Mouse (Mus musculus): ENCODE results near the gene Dnm1. TPM values are rescaled to one million over a fixed set of nuclear protein-coding genes. Genes with fewer than 3 reads are reported as not detected.

Gene Dnm1
- polyA plus RNA-seq, 1 experiment from 2014 or later, result 7.0 TPM

GRCm38 (mm10) chr2:32317791-32318417 lies 35.2 kb downstream of the Dnm1 start:
- peaks cover 60% of the 10 kb centered on the region for H3K4me1 ChIP-seq
- H3K4me3 ChIP-seq, result peak overlapping the region; percentile 48
- H3K9ac ChIP-seq, result peak overlapping the region; percentile 60
- 1% methylated on average over 19 of the region's 19 CpGs for WGBS
- H3K9me3 ChIP-seq, result no peaks in the 10 kb centered on the region
- H3K27me3 ChIP-seq, result no peaks in the 10 kb centered on the region
- H3K36me3 ChIP-seq, result no peaks in the 10 kb centered on the region
- peak overlapping the region; percentile 57 for H3K4me2 ChIP-seq
- peak; percentile 83 for ATAC-seq (ENCODE audit: borderline replicate concordance, extremely low read depth, low FRiP score, low TSS enrichment)
- H3K27ac ChIP-seq, result peak overlapping the region; percentile 95

GRCm38 (mm10) chr2:32316887-32317656 lies 36.1 kb downstream of the Dnm1 start:
- H3K9ac ChIP-seq, result peak overlapping the region; percentile 2; the same call in 1 of the 2 replicates
- H3K27ac ChIP-seq, result peak overlapping the region; percentile 95
- H3K4me2 ChIP-seq, result peak overlapping the region; percentile 57
- no peaks in the 10 kb centered on the region for H3K36me3 ChIP-seq
- ATAC-seq (ENCODE audit: borderline replicate concordance, extremely low read depth, low FRiP score, low TSS enrichment), result peak; percentile 19
- no peaks in the 10 kb centered on the region for H3K9me3 ChIP-seq
- peaks cover 66% of the 10 kb centered on the region for H3K4me1 ChIP-seq
- WGBS, result 25% methylated on average over 20 of the region's 20 CpGs
- no peaks in the 10 kb centered on the region for H3K27me3 ChIP-seq
- H3K4me3 ChIP-seq, result no peak overlapping the region

- no peaks in the 10 kb centered on the region for H3K36me3 ChIP-seq
- H3K4me1 ChIP-seq, result peaks cover 77% of the 10 kb centered on the region
- no peak overlapping the region for H3K4me3 ChIP-seq
- H3K27me3 ChIP-seq, result no peaks in the 10 kb centered on the region
- H3K9me3 ChIP-seq, result no peaks in the 10 kb centered on the region
- H3K9ac ChIP-seq, result peak overlapping the region; percentile 11; the same call in 1 of the 2 replicates
- ATAC-seq (ENCODE audit: borderline replicate concordance, extremely low read depth, low FRiP score, low TSS enrichment), result no peak
- peak overlapping the region; percentile 57 for H3K4me2 ChIP-seq
- peak overlapping the region; percentile 95 for H3K27ac ChIP-seq
- 11% methylated on average over 8 of the region's 8 CpGs for WGBS
Measured at GRCm38 (mm10) chr2:32315751-32316150, 37.4 kb downstream of the Dnm1 start.

GRCm38 (mm10) chr2:32314831-32315230 lies 38.3 kb downstream of the Dnm1 start:
- H3K36me3 ChIP-seq, result no peaks in the 10 kb centered on the region
- H3K4me3 ChIP-seq, result no peak overlapping the region
- no peak overlapping the region for H3K9ac ChIP-seq
- 0 out of 2 replicates have a peak overlapping the region, but pooled peaks have one; percentile 57 for H3K4me2 ChIP-seq
- H3K4me1 ChIP-seq, result peaks cover 72% of the 10 kb centered on the region
- H3K27me3 ChIP-seq, result no peaks in the 10 kb centered on the region
- no peaks in the 10 kb centered on the region for H3K9me3 ChIP-seq
- no peak for ATAC-seq (ENCODE audit: borderline replicate concordance, extremely low read depth, low FRiP score, low TSS enrichment)
- peak overlapping the region; percentile 95 for H3K27ac ChIP-seq
- 88% methylated on average over 14 of the region's 14 CpGs for WGBS

- H3K27me3 ChIP-seq, result no peaks in the 10 kb centered on the region
- ATAC-seq (ENCODE audit: borderline replicate concordance, extremely low read depth, low FRiP score, low TSS enrichment), result peak; percentile 80
- H3K9me3 ChIP-seq, result no peaks in the 10 kb centered on the region
- peaks cover 51% of the 10 kb centered on the region for H3K4me1 ChIP-seq
- 2% methylated on average over 52 of the region's 56 CpGs for WGBS
- peak overlapping the region; percentile 53 for H3K27ac ChIP-seq
- H3K4me3 ChIP-seq, result peak overlapping the region; percentile 64
- H3K9ac ChIP-seq, result peak overlapping the region; percentile 75
- peak overlapping the region; percentile 100 for H3K4me2 ChIP-seq
- H3K36me3 ChIP-seq, result peaks cover 16% of the 10 kb centered on the region
Measured at GRCm38 (mm10) chr2:32312318-32312964, 40.7 kb downstream of the Dnm1 start.

- no peak overlapping the region; the same call in 1 of the 2 replicates for H3K27ac ChIP-seq
Measured at GRCm38 (mm10) chr2:32311443-32312317, 41.5 kb downstream of the Dnm1 start.

GRCm38 (mm10) chr2:32310096-32310845 lies 42.9 kb downstream of the Dnm1 start:
- no peak overlapping the region for H3K9ac ChIP-seq
- ATAC-seq (ENCODE audit: borderline replicate concordance, extremely low read depth, low FRiP score, low TSS enrichment), result no peak
- H3K4me2 ChIP-seq, result 0 out of 2 replicates have a peak overlapping the region, but pooled peaks have one; percentile 100
- peaks cover 30% of the 10 kb centered on the region for H3K4me1 ChIP-seq
- H3K27me3 ChIP-seq, result no peaks in the 10 kb centered on the region
- WGBS, result 81% methylated on average over 18 of the region's 18 CpGs
- H3K36me3 ChIP-seq, result peaks cover 37% of the 10 kb centered on the region
- no peak overlapping the region for H3K4me3 ChIP-seq
- no peaks in the 10 kb centered on the region for H3K9me3 ChIP-seq
- no peak overlapping the region for H3K27ac ChIP-seq

More at GRCm38 (mm10) chr2:32311443-32312317, 41.5 kb downstream of the Dnm1 start:
- Histone ChIP-seq H3K9ac (peak overlapping the region; percentile 75), H3K4me1 (peaks cover 43% of the 10 kb centered on the region), H3K4me2 (peak overlapping the region; percentile 100), H3K36me3 (peaks cover 23% of the 10 kb centered on the region), H3K27me3 (no peaks in the 10 kb centered on the region), H3K9me3 (no peaks in the 10 kb centered on the region), H3K4me3 (peak overlapping the region; percentile 64)
- ATAC-seq (ENCODE audit: borderline replicate concordance, extremely low read depth, low FRiP score, low TSS enrichment), result no peak
- 8% methylated on average over 38 of the region's 42 CpGs for WGBS

- Histone ChIP-seq H3K4me3 (no peak overlapping the region), H3K4me1 (peaks cover 24% of the 10 kb centered on the region), H3K27me3 (no peaks in the 10 kb centered on the region), H3K4me2 (no peak overlapping the region), H3K27ac (no peak overlapping the region), H3K36me3 (peaks cover 50% of the 10 kb centered on the region), H3K9me3 (no peaks in the 10 kb centered on the region), H3K9ac (no peak overlapping the region)
- ATAC-seq (ENCODE audit: borderline replicate concordance, extremely low read depth, low FRiP score, low TSS enrichment), result no peak
- 85% methylated on average over 16 of the region's 16 CpGs for WGBS
Measured at GRCm38 (mm10) chr2:32308870-32309568, 44.1 kb downstream of the Dnm1 start.

GRCm38 (mm10) chr2:32307941-32308760 lies 45.0 kb downstream of the Dnm1 start:
- Histone ChIP-seq H3K27me3 (no peaks in the 10 kb centered on the region), H3K4me2 (no peak overlapping the region), H3K4me3 (no peak overlapping the region), H3K27ac (no peak overlapping the region), H3K9ac (no peak overlapping the region), H3K4me1 (peaks cover 24% of the 10 kb centered on the region), H3K36me3 (peaks cover 58% of the 10 kb centered on the region), H3K9me3 (no peaks in the 10 kb centered on the region)
- no peak for ATAC-seq (ENCODE audit: borderline replicate concordance, extremely low read depth, low FRiP score, low TSS enrichment)
- WGBS, result 45% methylated on average over 8 of the region's 8 CpGs

Measured in lung, embryonic 15.5 days (tissue).